Mouse (Mus musculus): ENCODE results near the gene Ckap5.

The Ckap5 gene

GRCm38 (mm10) chr2:91627486-91627885 lies 100.9 kb downstream of the Ckap5 start:
- DNase-seq (ENCODE audit: low spot score) = no peak

- no peak for DNase-seq (ENCODE audit: low spot score)
These were observed 101.6 kb downstream of the Ckap5 start for GRCm38 (mm10) chr2:91628171-91628570.

- DNase-seq (ENCODE audit: low spot score) = no peak
These were observed 103.1 kb downstream of the Ckap5 start for GRCm38 (mm10) chr2:91629682-91630081.

GRCm38 (mm10) chr2:91630384-91630783 lies 103.8 kb downstream of the Ckap5 start:
- no peak for DNase-seq (ENCODE audit: low spot score)

- DNase-seq (ENCODE audit: low spot score) = no peak
These were observed 105.3 kb downstream of the Ckap5 start for GRCm38 (mm10) chr2:91631826-91632225.

GRCm38 (mm10) chr2:91632316-91632715 lies 105.8 kb downstream of the Ckap5 start:
- DNase-seq (ENCODE audit: low spot score) = no peak

- DNase-seq (ENCODE audit: low spot score) = no peak
These were observed 106.9 kb downstream of the Ckap5 start for GRCm38 (mm10) chr2:91633334-91633977.

- DNase-seq (ENCODE audit: low spot score) = no peak
These were observed 108.3 kb downstream of the Ckap5 start for GRCm38 (mm10) chr2:91634841-91635240.

- DNase-seq (ENCODE audit: low spot score) = no peak
These were observed 108.9 kb downstream of the Ckap5 start for GRCm38 (mm10) chr2:91635486-91635885.

- no peak for DNase-seq (ENCODE audit: low spot score)
These were observed 109.7 kb downstream of the Ckap5 start, which contains the start of gene F2 for GRCm38 (mm10) chr2:91636229-91636628. F2 (minus strand) TSS chr2:91636414.

- no peak for DNase-seq (ENCODE audit: low spot score)
These were observed 110.3 kb downstream of the Ckap5 start for GRCm38 (mm10) chr2:91636727-91637338.

GRCm38 (mm10) chr2:91638931-91639330 lies 112.4 kb downstream of the Ckap5 start:
- no peak for DNase-seq (ENCODE audit: low spot score)

- no peak for DNase-seq (ENCODE audit: low spot score)
These were observed 116.4 kb downstream of the Ckap5 start for GRCm38 (mm10) chr2:91642825-91643415.

- DNase-seq (ENCODE audit: low spot score) = no peak
These were observed 117.5 kb downstream of the Ckap5 start for GRCm38 (mm10) chr2:91644021-91644420.

- DNase-seq (ENCODE audit: low spot score) = no peak
These were observed 118.8 kb downstream of the Ckap5 start for GRCm38 (mm10) chr2:91645354-91645753.

GRCm38 (mm10) chr2:91645811-91646210 lies 119.2 kb downstream of the Ckap5 start:
- DNase-seq (ENCODE audit: low spot score) = no peak

- peak; percentile 47 for DNase-seq (ENCODE audit: low spot score)
These were observed 120.2 kb downstream of the Ckap5 start for GRCm38 (mm10) chr2:91646733-91647132.

- no peak for DNase-seq (ENCODE audit: low spot score)
These were observed 122.6 kb downstream of the Ckap5 start for GRCm38 (mm10) chr2:91649152-91649551.

GRCm38 (mm10) chr2:91649553-91650359 lies 123.2 kb downstream of the Ckap5 start, which contains the start of the genes Zfp408 and Arhgap1:
Zfp408 (minus strand) TSS chr2:91649791.
Arhgap1 (plus strand) TSS chr2:91649860.
- peak; percentile 94 for DNase-seq (ENCODE audit: low spot score)

GRCm38 (mm10) chr2:91650360-91650995 lies 123.9 kb downstream of the Ckap5 start:
- no peak for DNase-seq (ENCODE audit: low spot score)

- no peak for DNase-seq (ENCODE audit: low spot score)
These were observed 125.1 kb downstream of the Ckap5 start for GRCm38 (mm10) chr2:91651458-91652258.
